Mouse (Mus musculus) spleen, adult 12 weeks (tissue): ENCODE data around the gene Elf2.
"Not testable (repeated sequence)": the region's sequence is repeated elsewhere in the genome, so short reads cannot be mapped to it uniquely, and the experiment has no call there.

Experiments
- DNase-seq: peaks from one replicate; pipeline ENCODE4 v3.0.0; 2022; ENCODE audit warnings: low spot score

Elf2 gene

DNA sequence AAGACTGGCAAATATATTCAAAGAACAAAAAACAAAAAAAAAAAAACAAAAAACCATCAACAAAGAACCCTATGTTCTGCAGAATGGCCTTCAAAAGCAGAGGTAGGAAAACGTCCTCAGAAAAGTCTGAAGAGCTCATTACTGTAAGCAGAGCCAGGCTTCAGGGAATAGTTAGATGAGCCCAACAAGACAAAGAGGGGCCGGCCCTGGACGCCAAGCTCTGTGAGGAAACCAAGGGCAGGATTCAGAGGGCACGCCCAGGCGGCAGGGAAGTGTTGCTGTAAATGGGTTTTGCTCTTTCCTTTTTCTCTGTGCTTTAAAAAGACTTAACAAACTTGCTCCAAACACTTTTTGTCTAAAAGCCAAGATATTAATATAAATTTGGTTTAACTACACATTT, 12.6 kb downstream of the Elf2 start:
- DNase-seq, result no peak

DNA sequence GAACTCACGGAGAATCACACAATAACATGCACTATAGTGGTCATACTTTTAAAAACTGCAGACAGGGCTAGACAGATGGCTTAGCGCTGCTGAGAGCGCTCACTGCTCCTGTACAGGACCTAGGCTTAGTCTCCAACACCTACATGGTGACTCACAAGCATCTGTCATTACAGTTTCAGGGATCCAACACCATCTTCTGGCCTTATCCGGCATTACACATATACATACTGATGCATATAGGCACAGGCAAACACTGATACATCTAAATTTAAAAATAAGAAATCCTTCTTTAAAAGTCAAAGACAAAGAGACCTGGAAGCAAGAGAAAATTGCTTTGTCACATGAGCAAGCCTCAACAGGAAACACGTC, 13.1 kb downstream of the Elf2 start:
- DNase-seq, result no peak

GRCm38 (mm10) chr3:51326664-51327428, 13.6 kb downstream of the Elf2 start:
- DNase-seq, result no peak

DNA sequence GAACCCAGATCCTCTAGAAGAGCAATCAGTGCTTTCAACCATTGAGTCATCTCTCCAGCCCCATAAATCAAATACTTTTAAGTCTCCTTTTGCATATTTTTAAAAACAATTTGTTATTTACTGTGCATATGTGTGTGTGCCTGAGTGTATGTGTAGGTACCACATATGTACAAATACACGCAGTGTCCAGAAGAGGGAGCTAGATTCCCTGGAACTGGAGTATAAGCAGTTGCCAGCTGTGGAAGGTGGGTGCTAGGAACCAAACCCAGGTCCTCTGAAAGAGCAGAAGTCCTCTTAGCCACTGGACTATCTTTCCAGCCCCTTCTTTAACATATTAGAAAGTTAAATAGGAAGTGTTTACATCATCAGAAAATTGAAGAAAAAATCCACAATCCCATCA, 15.0 kb downstream of the Elf2 start:
- DNase-seq, result no peak

DNA sequence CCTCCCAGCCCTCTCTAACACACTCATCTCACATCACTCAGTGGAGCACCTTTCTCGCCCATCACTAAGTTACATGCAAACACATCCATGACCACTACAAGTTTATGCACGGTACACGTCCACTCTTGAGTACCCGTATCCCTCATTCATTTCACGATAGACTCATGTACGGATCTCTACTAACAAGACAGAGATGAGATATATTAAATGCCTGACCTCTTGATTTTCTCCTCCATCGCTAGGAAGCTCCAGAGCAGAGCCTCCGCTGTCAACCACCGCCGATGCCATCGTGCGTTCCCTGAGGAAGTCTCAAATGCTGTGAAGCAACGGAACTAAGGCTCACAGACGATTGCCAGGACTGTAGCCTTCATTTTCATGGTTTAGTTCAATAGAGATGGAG, 17.5 kb downstream of the Elf2 start:
- no peak for DNase-seq

DNA sequence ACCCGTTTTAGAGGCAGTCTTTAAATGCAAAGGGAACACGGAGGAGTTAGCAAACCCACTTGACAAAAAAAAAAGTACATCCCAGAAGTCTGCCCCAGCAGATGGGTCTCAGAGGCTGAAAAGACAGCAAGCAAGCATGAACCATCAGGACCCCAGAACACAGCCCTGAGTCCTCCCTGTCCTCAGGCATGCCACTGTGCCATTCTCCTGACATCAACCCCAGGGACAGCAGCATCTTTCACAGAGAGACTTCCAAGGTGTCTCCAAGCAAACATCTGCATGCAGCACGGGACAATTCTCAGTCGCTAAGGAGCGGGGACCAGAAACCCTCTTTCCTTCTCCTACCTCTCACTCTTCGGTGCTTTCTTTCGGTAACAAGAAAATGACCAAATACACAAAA, 18.1 kb downstream of the Elf2 start:
- DNase-seq, result no peak

- DNase-seq, result no peak
Observed at GRCm38 (mm10) chr3:51321141-51321540, 19.3 kb downstream of the Elf2 start.

DNA sequence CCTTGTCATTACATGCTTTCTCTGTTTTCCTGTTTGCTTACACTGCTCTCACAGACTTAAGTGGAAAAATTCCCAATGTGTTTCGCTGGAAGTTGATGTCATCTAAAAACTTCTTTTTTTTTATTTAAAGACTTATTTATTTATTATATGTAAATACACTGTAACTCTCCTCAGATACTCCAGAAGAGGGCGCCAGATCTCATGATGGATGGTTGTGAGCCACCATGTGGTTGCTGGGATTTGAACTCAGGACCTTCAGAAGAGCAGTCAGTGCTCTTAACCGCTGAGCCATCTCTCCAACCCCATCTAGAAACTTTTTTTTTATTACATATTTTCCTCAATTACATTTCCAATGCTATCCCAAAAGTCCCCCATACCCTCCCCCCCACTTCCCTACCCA, 22.4 kb downstream of the Elf2 start:
- DNase-seq, result not testable (repeated sequence)

GRCm38 (mm10) chr3:51316876-51317275, 23.6 kb downstream of the Elf2 start:
- DNase-seq, result no peak

- no peak for DNase-seq
Observed at GRCm38 (mm10) chr3:51311638-51312037, 28.8 kb downstream of the Elf2 start.

DNA sequence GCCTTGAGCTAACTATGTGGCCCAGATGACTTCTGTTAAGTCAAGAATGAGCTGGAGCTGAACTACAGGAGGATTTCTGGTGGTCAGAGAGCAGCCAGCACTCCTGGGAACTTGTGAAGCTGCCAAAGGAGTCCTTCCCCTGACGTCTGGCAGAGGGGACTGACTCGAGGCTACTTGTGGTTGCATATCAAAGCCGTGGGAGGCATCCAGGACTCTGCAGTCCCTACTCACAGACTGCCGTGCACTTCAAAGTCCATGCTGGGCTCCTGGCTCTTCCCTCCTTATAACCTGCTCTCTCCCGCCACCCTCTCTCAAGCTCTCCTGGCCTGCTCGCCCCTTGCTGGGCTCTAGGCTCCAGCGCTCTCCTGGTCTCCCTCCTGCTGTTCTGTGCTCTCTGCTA, 30.4 kb downstream of the Elf2 start:
- DNase-seq, result no peak

DNA sequence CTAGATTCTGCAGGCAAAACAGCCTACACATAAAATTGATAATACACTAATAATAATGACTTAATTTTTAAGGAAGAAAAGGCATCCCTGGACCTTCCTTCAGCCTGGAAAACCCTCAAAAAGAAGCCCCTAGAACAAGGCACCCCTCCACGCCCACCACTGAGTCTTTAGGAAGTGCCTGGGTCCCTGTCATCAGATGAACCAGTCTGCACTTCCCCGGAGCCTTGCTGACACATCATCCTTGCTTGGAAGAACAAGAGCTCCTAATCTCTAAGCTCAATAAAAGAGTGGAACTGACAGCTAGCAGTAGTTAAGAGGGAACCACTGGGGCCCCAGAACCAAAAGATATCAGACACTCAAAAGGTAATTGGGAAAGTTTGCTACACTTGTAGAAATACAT, 33.8 kb downstream of the Elf2 start:
- no peak for DNase-seq

DNA sequence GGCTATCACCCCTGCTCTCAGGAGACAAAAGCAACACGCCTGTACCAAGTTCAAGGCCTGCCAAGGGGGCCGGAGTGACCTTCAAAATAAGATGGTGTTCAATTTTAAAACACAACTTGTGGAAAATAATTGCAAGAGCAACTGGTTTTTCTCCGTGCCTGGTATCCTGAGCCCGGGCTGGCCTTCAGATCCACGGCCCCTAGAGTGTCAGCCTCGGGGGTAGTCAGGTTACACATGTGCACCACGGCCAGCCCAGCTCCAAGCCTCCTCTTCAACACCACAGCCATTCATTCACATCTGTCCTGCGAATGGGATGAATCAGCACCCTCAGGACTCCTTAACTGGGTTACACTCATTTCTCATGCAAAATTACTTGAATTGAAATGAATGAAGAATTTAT, 34.5 kb downstream of the Elf2 start:
- no peak for DNase-seq

- no peak for DNase-seq
Observed at GRCm38 (mm10) chr3:51302971-51303476, 37.4 kb downstream of the Elf2 start.

GRCm38 (mm10) chr3:51301583-51301982, 38.9 kb downstream of the Elf2 start:
- DNase-seq, result no peak

DNA sequence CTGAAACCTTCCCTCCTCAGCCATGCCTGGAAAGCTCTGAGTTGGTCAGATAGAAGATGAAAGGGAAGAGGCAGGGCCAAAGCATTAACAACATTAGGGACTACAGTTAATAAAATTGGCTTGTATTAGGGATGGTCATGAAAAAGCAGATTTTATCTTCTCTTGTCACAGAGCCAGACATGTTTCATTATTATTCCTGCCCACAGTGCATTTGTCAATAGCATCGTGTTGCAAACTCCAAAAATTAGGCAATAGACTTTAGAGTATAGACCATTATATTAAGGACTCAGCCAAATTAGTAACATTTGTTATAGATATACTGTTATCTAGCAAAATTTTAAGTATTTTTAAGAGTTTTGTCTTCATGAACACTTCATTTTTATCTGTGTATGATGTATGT, 43.7 kb downstream of the Elf2 start:
- DNase-seq, result no peak

GRCm38 (mm10) chr3:51295225-51295624, 45.2 kb downstream of the Elf2 start:
- DNase-seq, result no peak

- no peak for DNase-seq
Observed at GRCm38 (mm10) chr3:51294251-51294650, 46.2 kb downstream of the Elf2 start.

GRCm38 (mm10) chr3:51288880-51289821, 51.3 kb downstream of the Elf2 start:
- peak; percentile 55 for DNase-seq

- DNase-seq, result no peak
Observed at GRCm38 (mm10) chr3:51284375-51284774, 56.1 kb downstream of the Elf2 start.

DNA sequence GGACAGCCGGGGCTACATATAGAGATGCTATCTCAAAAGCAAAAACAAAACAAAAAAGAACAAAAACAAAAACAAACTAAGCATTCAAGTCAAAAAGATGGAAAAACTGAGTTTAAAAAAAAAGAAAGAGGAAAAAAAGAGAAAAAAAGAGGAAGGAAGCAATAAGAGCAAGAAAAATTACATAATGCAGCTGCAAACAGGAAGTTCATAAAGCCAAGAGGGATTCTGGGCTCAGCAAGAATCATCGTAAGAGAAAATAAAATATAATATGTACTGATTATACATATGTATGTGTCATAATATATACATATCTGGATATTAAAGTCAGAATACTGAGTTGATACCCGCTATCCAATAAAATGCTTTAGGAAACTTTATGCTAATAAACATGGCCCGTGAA, 58.7 kb downstream of the Elf2 start:
- no peak for DNase-seq

GRCm38 (mm10) chr3:51278433-51278832, 62.0 kb downstream of the Elf2 start:
- no peak for DNase-seq
